Mouse (Mus musculus) lung, embryonic 15.5 days (tissue): Measurements from ENCODE around the gene Coq10a. TPM values are rescaled to one million over a fixed set of nuclear protein-coding genes. Genes with fewer than 3 reads are reported as not detected.

Experiments used
- ATAC-seq: fragments of 200-750 bp; cut with Nextera tagmentation; 2 replicates; pipeline ENCODE4 v1.8.0; 2017; ENCODE audit warnings: moderate number of reproducible peaks, borderline replicate concordance; ENCODE audit not compliant: low FRiP score, low TSS enrichment; ENCODE audit errors: extremely low read depth
- H3K27ac ChIP-seq: fragments of 300-500 bp; sonication (generic); 2 replicates; pipeline ENCODE4 v1.5.1; 2015; ENCODE audit warnings: moderate library complexity, mild to moderate bottlenecking, inconsistent platforms
- H3K27me3 ChIP-seq: fragments of 300-500 bp; sonication (generic); 2 replicates; pipeline ENCODE4 v1.6.1; 2015; ENCODE audit warnings: inconsistent platforms
- H3K36me3 ChIP-seq: fragments of 300-500 bp; sonication (generic); 2 replicates; pipeline ENCODE4 v1.6.1; 2015; ENCODE audit warnings: inconsistent platforms
- H3K4me1 ChIP-seq: fragments of 300-500 bp; sonication (generic); 2 replicates; pipeline ENCODE4 v1.6.1; 2015; ENCODE audit warnings: inconsistent platforms
- H3K4me2 ChIP-seq: fragments of 300-500 bp; sonication (generic); 2 replicates; pipeline ENCODE4 v1.6.1; 2015; ENCODE audit warnings: inconsistent platforms, mild to moderate bottlenecking, moderate library complexity
- H3K4me3 ChIP-seq: fragments of 300-500 bp; sonication (generic); 2 replicates; pipeline ENCODE4 v1.5.1; 2015; ENCODE audit warnings: mild to moderate bottlenecking, inconsistent platforms
- H3K9ac ChIP-seq: fragments of 300-500 bp; sonication (generic); 2 replicates; pipeline ENCODE4 v1.6.1; 2015; ENCODE audit warnings: inconsistent platforms
- H3K9me3 ChIP-seq: fragments of 300-500 bp; sonication (generic); 2 replicates; pipeline ENCODE4 v1.6.1; 2016; ENCODE audit warnings: inconsistent platforms
- WGBS: fragments of 180-500 bp; shearing (Covaris S2); methylation state at CpG from one replicate; pipeline ENCODE4 v1.1.7; 2015; 5-methylcytosine and 5-hydroxymethylcytosine counted together
- polyA plus RNA-seq: library from polyadenylated mRNA; unstranded; fragments of >200 nt; fragmentation: Nextera tagmentation; extraction: Ambion mirVana; gene quantifications from 2 replicates; pipeline ENCODE4 v1.2.1, GENCODE M21; 2015

Coq10a gene
- polyA plus RNA-seq, 1 experiment from 2014 or later = 12.6 TPM

DNA sequence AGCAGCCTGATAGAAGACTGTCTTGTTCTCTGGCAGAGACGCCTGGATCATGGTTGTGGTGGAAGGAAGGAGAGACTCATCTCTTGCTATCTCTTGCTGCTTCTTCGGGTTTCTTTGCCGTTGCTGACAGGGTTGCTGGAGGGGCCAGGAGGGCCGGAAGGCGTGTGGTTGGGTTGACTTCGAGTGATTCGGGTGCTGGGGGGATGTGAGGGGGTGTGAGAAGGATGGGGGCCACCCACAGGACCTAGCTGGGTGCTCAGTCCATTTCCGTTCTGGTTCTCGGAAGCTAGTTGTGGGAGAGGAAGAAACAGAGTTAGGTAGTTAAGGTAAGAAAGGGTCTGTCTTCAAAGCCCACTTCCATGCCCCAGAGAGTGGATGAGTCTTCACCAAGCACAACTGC, 32.8 kb upstream of the Coq10a start:
- 74% methylated on average over 9 of the region's 9 CpGs for WGBS
- Histone ChIP-seq H3K9ac (no peak overlapping the region), H3K9me3 (no peaks in the 10 kb centered on the region)

DNA sequence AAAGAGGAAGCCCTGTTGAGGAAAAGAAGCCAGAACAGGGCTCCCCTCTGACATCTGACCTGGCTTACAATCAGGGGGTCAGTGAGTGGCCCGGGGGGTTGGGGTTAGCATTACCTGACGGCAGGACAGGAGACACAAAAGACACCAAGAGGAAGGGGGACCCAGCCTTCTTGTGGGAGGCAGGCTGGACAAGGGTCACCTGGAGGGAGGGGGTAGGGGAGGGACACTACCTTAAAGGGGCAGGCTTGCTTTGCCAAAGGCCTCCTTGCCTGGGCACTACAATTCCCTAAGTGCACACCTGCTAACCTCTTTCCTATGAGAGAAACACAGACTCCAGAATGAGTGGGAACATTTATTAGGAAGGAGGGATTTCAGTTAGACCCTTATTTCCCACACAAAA, 32.3 kb upstream of the Coq10a start, which contains the start of gene Slc39a5:
Gene Slc39a5, minus strand, starts transcription at position 174 of the 400 bp plus-strand sequence.
- H3K27me3 ChIP-seq = no peaks in the 10 kb centered on the region
- H3K27ac ChIP-seq = no peak within 1 kb of the TSS
- no peak within 1 kb of the TSS for H3K9ac ChIP-seq
- no peaks in the 10 kb centered on the region for H3K4me1 ChIP-seq
- WGBS = 30% methylated on average over 2 of the region's 2 CpGs
- H3K4me3 ChIP-seq = no peak within 1 kb of the TSS
- H3K9me3 ChIP-seq = no peaks in the 10 kb centered on the region
- no peak for ATAC-seq
- H3K36me3 ChIP-seq = peaks cover 4% of the 10 kb centered on the region; the same call in 1 of the 2 replicates
- H3K4me2 ChIP-seq = no peak within 1 kb of the TSS

More for the DNA sequence above, 32.8 kb upstream of the Coq10a start:
- no peak overlapping the region for H3K27ac ChIP-seq
- peaks cover 6% of the 10 kb centered on the region; the same call in 1 of the 2 replicates for H3K36me3 ChIP-seq
- H3K4me1 ChIP-seq = no peaks in the 10 kb centered on the region
- H3K4me3 ChIP-seq = no peak overlapping the region
- no peak for ATAC-seq
- no peak overlapping the region for H3K4me2 ChIP-seq
- H3K27me3 ChIP-seq = no peaks in the 10 kb centered on the region

DNA sequence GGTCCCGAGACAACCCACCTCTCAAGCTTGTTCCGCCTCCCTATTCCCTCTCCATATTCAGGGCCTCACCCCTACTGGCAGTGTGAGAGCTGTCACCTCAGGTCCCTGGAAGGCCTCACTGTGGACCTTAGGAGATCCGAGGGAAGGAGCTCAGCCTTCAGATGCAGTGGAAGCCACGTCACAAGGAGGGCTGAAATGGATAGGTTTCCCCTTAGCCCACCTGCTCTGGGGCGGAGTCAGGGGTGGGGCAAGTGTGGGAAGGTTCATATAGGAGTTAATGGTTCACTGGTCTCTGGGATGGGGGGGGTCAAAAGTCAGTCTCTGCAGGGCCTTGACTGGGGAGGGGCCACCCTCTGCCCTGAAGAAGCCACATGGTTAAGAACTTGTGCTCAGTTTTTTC, 31.5 kb upstream of the Coq10a start:
- Histone ChIP-seq H3K27ac (no peak overlapping the region), H3K4me3 (no peak overlapping the region), H3K4me2 (no peak overlapping the region), H3K9ac (no peak overlapping the region), H3K27me3 (no peaks in the 10 kb centered on the region), H3K9me3 (no peaks in the 10 kb centered on the region), H3K4me1 (no peaks in the 10 kb centered on the region), H3K36me3 (0 out of 2 replicates have a peak, but pooled peaks cover 7% of the 10 kb centered on the region)
- 26% methylated on average over 5 of the region's 5 CpGs for WGBS
- ATAC-seq = no peak

DNA sequence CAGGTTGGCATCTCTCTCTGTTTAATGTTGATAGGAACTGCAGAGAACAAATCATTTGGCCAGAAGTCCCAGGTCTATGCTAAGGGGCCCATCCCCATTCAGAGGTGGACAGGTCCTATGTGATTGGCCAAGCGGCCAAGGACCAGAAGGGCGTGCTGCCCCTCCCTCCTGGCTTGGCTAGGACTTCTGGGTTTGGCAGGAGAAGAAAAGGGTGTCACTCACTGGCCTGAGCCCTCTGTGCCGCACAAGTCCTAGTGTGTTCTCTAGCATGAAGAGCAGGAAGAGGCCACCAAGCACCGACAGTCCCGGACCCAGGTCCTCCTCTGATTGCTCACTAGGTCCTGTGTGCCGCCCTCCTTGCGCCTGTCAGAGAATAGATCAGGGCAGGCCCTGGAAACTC, 28.7 kb upstream of the Coq10a start:
- no peak overlapping the region for H3K9ac ChIP-seq
- ATAC-seq = no peak
- no peaks in the 10 kb centered on the region for H3K27me3 ChIP-seq
- H3K4me1 ChIP-seq = no peaks in the 10 kb centered on the region
- H3K27ac ChIP-seq = no peak overlapping the region
- H3K4me3 ChIP-seq = no peak overlapping the region
- WGBS = 63% methylated on average over 7 of the region's 7 CpGs
- H3K36me3 ChIP-seq = peaks cover 28% of the 10 kb centered on the region
- no peaks in the 10 kb centered on the region for H3K9me3 ChIP-seq
- H3K4me2 ChIP-seq = no peak overlapping the region

DNA sequence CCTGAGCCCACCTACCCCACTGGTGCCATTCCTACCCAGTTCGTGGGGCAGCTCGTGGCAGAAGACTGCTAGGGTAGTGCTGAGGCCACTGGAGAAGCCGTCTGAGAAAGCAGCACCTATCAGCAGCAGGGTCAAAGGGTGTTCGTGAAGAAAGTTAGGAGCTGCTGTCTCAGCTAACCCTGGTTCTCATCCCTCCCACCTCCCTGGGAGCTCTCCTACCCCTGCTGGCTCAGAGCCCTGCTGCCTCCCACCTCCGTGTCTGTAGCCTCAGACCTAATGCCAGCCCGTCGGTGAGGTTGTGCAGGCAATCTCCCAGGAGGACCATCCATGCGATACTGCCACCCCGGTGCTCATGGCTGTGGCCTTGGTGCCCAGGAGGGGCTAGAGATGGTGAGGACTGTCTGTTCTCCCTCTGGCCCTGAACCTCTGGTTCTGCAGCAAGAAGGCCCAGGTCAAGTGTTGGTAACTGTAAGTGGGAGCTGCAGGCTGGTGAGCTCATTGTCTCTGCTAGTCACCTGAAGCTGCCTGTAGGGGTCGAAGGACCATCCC, 28.0 kb upstream of the Coq10a start:
- Histone ChIP-seq H3K4me1 (no peaks in the 10 kb centered on the region), H3K4me2 (no peak overlapping the region), H3K27me3 (no peaks in the 10 kb centered on the region), H3K27ac (no peak overlapping the region), H3K4me3 (no peak overlapping the region), H3K36me3 (peaks cover 34% of the 10 kb centered on the region), H3K9ac (no peak overlapping the region), H3K9me3 (no peaks in the 10 kb centered on the region)
- ATAC-seq = no peak
- WGBS = 63% methylated on average over 10 of the region's 10 CpGs

DNA sequence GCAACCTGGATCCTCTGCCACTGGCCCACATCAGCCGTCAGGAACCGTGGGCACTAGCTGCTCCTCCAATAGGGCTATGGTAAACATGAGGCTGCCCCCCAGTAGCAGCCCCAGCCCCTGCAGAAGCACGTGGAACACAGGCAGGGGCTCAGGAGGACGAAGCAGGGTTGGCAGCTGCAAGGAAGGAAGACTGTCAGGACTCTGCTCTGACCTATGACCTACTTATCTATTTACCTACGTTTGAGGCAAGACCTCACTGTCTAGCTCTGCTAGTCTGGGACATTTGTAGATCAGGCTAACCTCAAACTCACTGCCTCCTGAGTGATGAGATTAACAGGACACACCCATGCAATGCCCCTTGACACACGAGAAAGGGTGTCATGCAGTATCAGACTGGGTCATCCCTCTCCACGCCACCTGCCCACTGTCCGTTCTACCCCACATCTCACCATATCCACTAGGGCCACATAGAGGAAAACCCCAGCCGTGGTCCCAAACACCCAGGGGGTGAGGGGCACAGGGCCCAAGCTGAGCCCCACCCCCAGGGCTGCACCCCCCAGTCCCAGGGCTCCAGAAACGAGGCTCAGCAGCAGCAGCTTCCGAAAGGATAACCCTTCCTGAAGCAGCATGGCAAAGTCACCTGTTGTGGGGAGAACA, 27.3 kb upstream of the Coq10a start:
- ATAC-seq = no peak
- Histone ChIP-seq H3K4me2 (no peak overlapping the region), H3K4me3 (no peak overlapping the region), H3K4me1 (no peaks in the 10 kb centered on the region), H3K27ac (no peak overlapping the region), H3K9me3 (no peaks in the 10 kb centered on the region), H3K9ac (no peak overlapping the region), H3K27me3 (no peaks in the 10 kb centered on the region), H3K36me3 (peaks cover 41% of the 10 kb centered on the region)
- 49% methylated on average over 11 of the region's 11 CpGs for WGBS

DNA sequence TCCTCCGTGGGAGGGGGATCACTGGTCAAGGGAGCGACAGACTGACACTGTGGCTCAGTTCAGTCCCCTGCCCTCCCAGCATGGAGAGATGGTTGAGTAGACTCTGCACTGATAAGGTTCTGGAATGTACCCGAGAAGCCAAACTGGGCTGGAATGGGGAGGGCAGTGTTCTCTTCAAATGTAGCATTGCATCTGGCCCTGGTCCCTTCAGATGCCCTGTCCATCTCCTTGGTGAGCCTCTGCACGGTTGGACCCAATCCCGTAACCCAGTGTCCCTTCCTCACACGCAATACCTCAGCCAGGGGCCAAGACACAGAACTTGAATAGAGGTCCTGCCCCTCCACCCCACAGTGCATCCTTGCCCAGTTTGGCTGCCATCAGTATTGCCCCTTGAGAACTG, 23.1 kb upstream of the Coq10a start:
- peaks cover 84% of the 10 kb centered on the region for H3K36me3 ChIP-seq
- 68% methylated on average over 6 of the region's 6 CpGs for WGBS
- H3K9me3 ChIP-seq = no peaks in the 10 kb centered on the region
- H3K4me3 ChIP-seq = no peak overlapping the region
- no peak for ATAC-seq
- no peaks in the 10 kb centered on the region for H3K4me1 ChIP-seq
- H3K27ac ChIP-seq = no peak overlapping the region
- H3K4me2 ChIP-seq = no peak overlapping the region
- H3K27me3 ChIP-seq = no peaks in the 10 kb centered on the region
- no peak overlapping the region for H3K9ac ChIP-seq

DNA sequence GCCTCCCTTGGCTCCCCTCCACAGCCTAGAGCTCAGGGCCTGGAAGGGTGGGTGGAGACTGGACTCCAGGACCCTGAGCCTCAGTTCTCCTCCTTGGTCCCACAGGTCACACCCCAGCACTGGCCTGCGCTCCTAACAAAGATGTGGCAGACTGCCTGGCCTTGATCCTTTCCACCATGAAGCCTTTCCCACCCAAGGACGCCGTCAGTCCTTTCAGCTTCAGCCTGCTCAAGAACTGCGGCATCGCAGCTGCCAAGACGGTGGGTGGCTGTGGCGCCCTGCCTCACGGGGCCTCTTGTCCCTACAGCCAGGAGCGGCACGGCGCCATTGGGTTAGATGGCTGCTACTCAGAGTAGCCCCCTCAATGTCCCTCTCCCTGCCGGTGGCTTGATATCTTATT, 21.6 kb upstream of the Coq10a start:
- 79% methylated on average over 12 of the region's 12 CpGs for WGBS
- Histone ChIP-seq H3K36me3 (peaks cover 92% of the 10 kb centered on the region), H3K9ac (no peak overlapping the region), H3K4me3 (no peak overlapping the region), H3K27me3 (no peaks in the 10 kb centered on the region), H3K27ac (no peak overlapping the region), H3K4me2 (no peak overlapping the region), H3K9me3 (no peaks in the 10 kb centered on the region), H3K4me1 (no peaks in the 10 kb centered on the region)
- no peak for ATAC-seq

DNA sequence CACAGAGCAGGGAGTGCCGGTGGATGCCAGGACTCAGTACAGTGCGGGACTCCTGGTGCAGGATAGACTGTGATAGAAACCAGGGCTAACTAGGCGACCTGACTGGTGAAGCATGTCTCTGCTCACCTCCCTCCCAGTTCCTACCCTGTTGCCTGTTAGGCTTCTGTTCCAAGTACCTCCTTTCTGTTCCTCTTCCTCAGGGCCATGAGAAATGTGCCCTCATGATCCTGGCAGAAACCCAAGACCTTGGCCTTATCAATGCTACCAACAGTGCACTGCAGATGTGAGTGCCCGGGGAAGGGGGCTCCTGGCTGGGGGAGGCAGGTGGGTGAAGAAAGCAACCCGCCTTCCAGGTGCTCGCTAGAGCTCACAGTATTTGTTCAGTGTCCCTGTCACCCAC, 20.8 kb upstream of the Coq10a start:
- Histone ChIP-seq H3K4me1 (no peaks in the 10 kb centered on the region), H3K36me3 (peaks cover 98% of the 10 kb centered on the region), H3K9ac (no peak overlapping the region), H3K9me3 (no peaks in the 10 kb centered on the region), H3K27me3 (no peaks in the 10 kb centered on the region), H3K27ac (no peak overlapping the region), H3K4me3 (no peak overlapping the region), H3K4me2 (no peak overlapping the region)
- no peak for ATAC-seq
- 79% methylated on average over 6 of the region's 6 CpGs for WGBS

DNA sequence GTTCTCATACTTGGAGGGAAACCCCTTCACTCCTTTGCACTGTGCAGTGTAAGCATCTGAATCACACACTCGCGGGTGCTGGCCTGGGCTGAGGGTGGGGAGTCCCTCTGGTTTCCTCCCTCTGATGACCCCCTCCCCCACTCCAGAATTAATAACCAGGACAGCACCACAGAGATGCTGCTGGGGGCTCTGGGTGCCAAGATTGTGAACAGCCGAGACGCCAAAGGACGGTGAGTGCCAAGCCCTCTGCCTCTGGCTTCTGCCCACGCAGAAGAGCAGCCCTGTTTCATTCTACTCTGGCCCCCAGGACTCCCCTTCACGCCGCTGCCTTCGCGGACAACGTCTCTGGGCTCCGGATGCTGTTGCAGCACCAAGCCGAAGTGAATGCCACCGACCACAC, 20.1 kb upstream of the Coq10a start:
- Histone ChIP-seq H3K27me3 (no peaks in the 10 kb centered on the region), H3K36me3 (peaks cover 98% of the 10 kb centered on the region), H3K4me3 (no peak overlapping the region), H3K9ac (no peak overlapping the region), H3K4me1 (no peaks in the 10 kb centered on the region), H3K9me3 (no peaks in the 10 kb centered on the region), H3K27ac (no peak overlapping the region), H3K4me2 (no peak overlapping the region)
- WGBS = 89% methylated on average over 14 of the region's 14 CpGs
- ATAC-seq = no peak

DNA sequence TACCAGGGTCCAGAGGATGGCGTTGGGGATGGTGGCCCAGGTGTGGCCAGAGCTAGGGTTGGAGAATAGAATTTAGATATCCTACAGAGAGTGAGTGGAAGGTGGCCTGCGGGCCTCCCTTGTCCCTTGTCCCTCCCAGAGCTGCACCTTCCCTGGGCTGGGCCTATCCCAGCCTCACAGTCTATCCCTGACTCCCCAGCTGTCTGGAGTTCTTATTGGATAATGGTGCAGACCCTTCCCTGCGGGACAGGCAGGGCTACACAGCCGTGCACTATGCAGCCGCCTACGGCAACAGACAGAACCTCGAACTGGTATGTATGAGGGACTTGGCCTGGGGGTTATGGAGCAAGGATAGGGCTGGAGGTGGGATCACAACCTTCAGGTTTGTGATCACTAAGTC, 17.1 kb upstream of the Coq10a start:
- Histone ChIP-seq H3K36me3 (peaks cover 98% of the 10 kb centered on the region), H3K27ac (no peak overlapping the region), H3K4me2 (no peak overlapping the region), H3K9ac (no peak overlapping the region), H3K27me3 (no peaks in the 10 kb centered on the region), H3K4me3 (no peak overlapping the region), H3K9me3 (no peaks in the 10 kb centered on the region), H3K4me1 (no peaks in the 10 kb centered on the region)
- WGBS = 90% methylated on average over 7 of the region's 7 CpGs
- ATAC-seq = no peak

DNA sequence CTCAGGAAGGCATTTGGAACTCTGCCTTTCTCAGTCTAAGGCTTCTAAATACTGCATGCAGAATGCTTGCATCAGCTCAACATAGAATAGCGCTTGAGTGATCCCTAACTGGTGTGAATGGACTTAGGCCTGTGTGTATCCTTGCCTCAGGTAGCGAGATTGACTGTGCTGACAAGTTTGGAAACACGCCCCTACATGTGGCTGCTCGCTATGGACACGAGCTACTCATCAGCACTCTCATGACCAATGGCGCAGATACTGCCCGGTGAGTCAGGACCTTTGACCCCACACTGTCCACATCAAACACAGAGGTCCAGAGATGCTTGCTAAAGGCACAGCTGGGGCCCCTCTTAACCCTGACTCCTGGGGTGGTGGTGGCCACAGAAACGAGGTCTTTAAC, 13.7 kb upstream of the Coq10a start:
- 78% methylated on average over 8 of the region's 8 CpGs for WGBS
- Histone ChIP-seq H3K4me2 (no peak overlapping the region), H3K36me3 (peaks cover 87% of the 10 kb centered on the region), H3K9ac (no peak overlapping the region), H3K4me1 (peaks cover 14% of the 10 kb centered on the region), H3K27me3 (no peaks in the 10 kb centered on the region), H3K9me3 (no peaks in the 10 kb centered on the region), H3K4me3 (no peak overlapping the region), H3K27ac (no peak overlapping the region)
- no peak for ATAC-seq
